Mouse (Mus musculus): Measurements from ENCODE around the gene Nnmt.

Nnmt gene

GRCm38 (mm10) chr9:48604939-48605598 lies at the start of gene Nnmt:
Nnmt (minus strand) TSS chr9:48605153.
- DNase-seq: peak in 1 of 2 experiments; percentile 16

- DNase-seq: no peak
Measured at GRCm38 (mm10) chr9:48654730-48655129, 49.8 kb upstream of the Nnmt start.

GRCm38 (mm10) chr9:48653399-48654070 lies 48.6 kb upstream of the Nnmt start:
- no peak for DNase-seq

- no peak for DNase-seq
Measured at GRCm38 (mm10) chr9:48652026-48652425, 47.1 kb upstream of the Nnmt start.

- no peak for DNase-seq
Measured at GRCm38 (mm10) chr9:48650846-48651245, 45.9 kb upstream of the Nnmt start.

- DNase-seq: no peak
Measured at GRCm38 (mm10) chr9:48649851-48650685, 45.1 kb upstream of the Nnmt start.

- DNase-seq: peak; percentile 45 to 61
Measured at GRCm38 (mm10) chr9:48649098-48649766, 44.3 kb upstream of the Nnmt start.

GRCm38 (mm10) chr9:48648285-48649097 lies 43.5 kb upstream of the Nnmt start:
- no peak for DNase-seq

- DNase-seq: peak in 1 of 2 experiments; percentile 15
Measured at GRCm38 (mm10) chr9:48647648-48648284, 42.8 kb upstream of the Nnmt start.

GRCm38 (mm10) chr9:48646781-48647647 lies 42.1 kb upstream of the Nnmt start:
- DNase-seq: no peak

GRCm38 (mm10) chr9:48646251-48646650 lies 41.3 kb upstream of the Nnmt start:
- peak; percentile 72 to 77 for DNase-seq

GRCm38 (mm10) chr9:48645648-48646126 lies 40.7 kb upstream of the Nnmt start:
- DNase-seq: no peak

- peak in 1 of 2 experiments; percentile 50 for DNase-seq
Measured at GRCm38 (mm10) chr9:48644926-48645647, 40.1 kb upstream of the Nnmt start.

- DNase-seq: no peak
Measured at GRCm38 (mm10) chr9:48644376-48644775, 39.4 kb upstream of the Nnmt start.

- no peak for DNase-seq
Measured at GRCm38 (mm10) chr9:48641636-48642035, 36.7 kb upstream of the Nnmt start.

- DNase-seq: no peak
Measured at GRCm38 (mm10) chr9:48640881-48641280, 35.9 kb upstream of the Nnmt start.

GRCm38 (mm10) chr9:48638176-48638803 lies 33.3 kb upstream of the Nnmt start:
- no peak for DNase-seq

GRCm38 (mm10) chr9:48637161-48637560 lies 32.2 kb upstream of the Nnmt start:
- DNase-seq: no peak

All from kidney, postnatal 4 days (tissue).